Mouse (Mus musculus) lung, adult 18-20 months (tissue): ENCODE measurements at regions not wholly inside any gene's neighbourhood (a gene's known extent, or its start where the extent isn't known, plus 50 kb on each side); places are given as distances from the start of the nearest gene placed in this dataset.
A peak's percentile ranks its signal among the peaks of the same experiment; 100 is the strongest.

ENCODE experiments used
- DNase-seq, 2 experiments: peaks; one replicate each; pipeline ENCODE4 v3.0.0; 2022; ENCODE audit warnings: mixed read lengths in 2 of 2

DNA sequence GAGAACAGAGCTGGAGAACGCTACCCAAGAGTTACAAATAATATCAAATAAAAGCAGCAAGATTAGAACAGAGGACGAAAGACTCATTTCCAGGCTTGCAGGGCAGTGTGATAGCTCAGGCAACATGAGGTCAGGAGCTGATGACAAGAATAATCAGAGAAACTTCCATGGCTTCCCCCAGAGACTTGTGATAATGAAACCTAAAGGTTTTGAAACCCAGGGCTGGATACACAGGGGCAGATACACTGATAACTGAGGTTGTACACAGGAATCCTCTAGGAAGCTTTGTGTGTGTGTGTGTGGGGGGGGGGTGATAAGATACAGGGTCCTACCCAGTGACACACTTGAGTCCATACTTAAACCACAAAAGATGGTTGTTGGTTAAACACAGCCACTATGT lies 423.4 kb upstream of the Smim15 start:
- DNase-seq, result no peak

DNA sequence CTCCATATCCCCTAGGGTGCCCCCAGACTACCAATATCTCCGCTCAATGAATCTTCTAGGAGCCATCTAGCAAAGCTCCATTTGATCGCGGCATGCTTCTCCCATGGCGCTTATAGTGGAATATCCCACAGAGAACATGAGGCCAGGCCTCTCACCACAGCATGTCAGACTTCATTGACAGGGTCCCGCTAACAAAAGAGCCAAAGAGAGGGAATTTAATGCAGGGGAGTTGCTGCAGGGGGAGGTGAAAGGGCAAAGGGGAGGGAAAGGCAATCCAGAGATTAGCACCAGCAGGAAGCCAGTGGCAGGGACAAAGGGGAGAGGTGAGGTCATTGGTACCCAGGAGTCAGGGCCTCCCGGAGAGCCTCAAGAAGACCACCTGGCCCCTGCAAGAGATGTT lies 424.0 kb upstream of the Smim15 start:
- no peak for DNase-seq

DNA sequence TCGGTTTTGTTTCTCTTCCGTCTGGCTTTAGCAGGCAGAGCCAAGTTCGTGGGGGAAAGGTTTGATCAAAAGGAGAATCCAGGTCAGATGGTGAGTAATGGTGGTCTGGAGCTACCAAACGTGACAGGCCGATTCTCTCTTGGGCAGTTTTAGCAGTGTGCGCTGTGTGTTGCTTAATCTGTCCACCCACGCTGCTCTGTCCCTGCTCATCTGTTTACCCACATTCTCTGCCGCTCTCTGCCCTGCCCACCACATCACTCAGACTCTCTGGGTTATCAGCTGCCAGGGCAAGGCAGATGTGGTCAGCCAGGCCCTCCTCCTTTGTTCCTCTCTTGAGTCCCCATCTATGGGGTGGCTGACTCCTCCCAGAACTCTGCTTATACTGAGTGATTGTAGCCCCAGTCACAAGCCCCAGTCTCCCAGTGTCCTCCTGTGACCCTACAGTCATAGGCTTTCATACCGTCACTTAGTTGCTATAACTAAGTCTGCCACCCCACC lies 424.8 kb upstream of the Smim15 start:
- no peak for DNase-seq

GRCm38 (mm10) chr13:107618796-107619429 lies 425.3 kb upstream of the Smim15 start:
- no peak for DNase-seq

DNA sequence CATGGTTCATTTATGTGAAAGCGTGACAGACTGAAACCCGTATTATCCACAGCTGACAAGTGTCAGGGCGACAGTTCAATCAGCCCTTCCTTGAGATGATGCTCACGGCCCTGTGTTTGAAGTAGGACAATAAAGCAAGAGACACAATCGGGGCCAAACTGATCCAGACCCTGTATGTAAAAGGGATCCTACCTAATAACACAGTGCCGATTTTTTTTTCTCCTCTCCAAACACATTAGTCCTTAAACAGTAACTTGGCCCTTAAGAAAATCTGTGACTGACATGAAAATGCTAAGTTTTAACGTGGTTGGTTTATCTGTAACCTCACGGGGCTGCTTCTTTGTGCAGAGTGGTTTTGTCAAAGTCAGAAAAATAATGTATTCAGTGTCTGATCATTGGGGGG lies 425.9 kb upstream of the Smim15 start:
- no peak for DNase-seq

GRCm38 (mm10) chr13:107617582-107617981 lies 426.7 kb upstream of the Smim15 start:
- no peak for DNase-seq

GRCm38 (mm10) chr13:107616775-107617174 lies 427.5 kb upstream of the Smim15 start:
- DNase-seq, result peak; percentile 17 to 38

DNA sequence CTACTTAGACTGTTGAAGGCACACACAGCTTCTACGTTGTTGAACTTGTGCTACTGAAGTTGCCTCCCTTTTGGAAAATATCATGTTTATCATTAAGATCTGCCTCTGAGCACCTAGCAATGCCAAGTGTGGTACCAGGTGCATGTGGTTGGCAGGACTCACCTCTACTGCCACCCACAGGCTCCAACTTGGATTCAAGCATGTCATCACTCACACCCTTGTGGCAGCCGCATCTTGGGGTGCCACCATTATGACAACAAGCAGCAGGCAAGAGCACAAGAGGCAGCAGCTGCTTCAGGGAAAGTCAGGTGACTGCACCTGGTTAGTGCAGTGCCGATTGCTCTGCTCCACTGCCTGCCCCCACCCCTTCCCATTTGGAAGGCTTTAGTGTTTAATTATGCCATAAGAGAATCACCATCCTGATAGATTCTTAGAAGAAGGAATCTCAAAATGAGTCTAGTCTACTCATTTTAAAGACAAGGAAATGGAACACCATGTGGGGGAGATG lies 435.2 kb upstream of the Smim15 start:
- no peak for DNase-seq

- DNase-seq, result peak; percentile 34 to 50
These were observed 437.0 kb upstream of the Smim15 start for GRCm38 (mm10) chr13:107607294-107607693.

DNA sequence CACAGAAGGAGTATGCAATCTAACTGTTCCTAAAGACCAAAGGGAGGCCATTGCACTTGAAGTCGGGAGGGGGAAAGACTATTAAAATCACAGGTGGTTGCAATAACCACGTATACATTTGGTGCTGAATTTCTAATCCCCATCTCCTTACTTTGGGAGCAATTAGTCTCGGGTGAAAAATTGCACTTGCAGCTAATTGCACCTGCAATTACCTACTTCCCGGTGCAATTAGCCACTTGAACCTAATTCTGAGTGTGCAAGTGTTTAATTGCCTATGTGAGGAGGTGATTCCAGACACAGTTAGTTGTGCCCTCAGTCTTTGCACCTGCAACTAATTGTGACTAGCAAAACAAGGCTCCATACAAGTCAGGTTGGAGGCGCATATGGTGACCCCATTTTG lies 442.1 kb upstream of the Smim15 start:
- no peak for DNase-seq

- no peak for DNase-seq
These were observed 443.2 kb upstream of the Smim15 start for GRCm38 (mm10) chr13:107601132-107601439.

GRCm38 (mm10) chr13:107600331-107601131 lies 443.7 kb upstream of the Smim15 start:
- DNase-seq, result peak; percentile 30 to 35

- DNase-seq, result no peak
These were observed 445.1 kb upstream of the Smim15 start for GRCm38 (mm10) chr13:107599094-107599644.

- DNase-seq, result no peak
These were observed 445.9 kb upstream of the Smim15 start for GRCm38 (mm10) chr13:107598391-107598790.

- no peak for DNase-seq
These were observed 447.0 kb upstream of the Smim15 start for GRCm38 (mm10) chr13:107597217-107597616.

DNA sequence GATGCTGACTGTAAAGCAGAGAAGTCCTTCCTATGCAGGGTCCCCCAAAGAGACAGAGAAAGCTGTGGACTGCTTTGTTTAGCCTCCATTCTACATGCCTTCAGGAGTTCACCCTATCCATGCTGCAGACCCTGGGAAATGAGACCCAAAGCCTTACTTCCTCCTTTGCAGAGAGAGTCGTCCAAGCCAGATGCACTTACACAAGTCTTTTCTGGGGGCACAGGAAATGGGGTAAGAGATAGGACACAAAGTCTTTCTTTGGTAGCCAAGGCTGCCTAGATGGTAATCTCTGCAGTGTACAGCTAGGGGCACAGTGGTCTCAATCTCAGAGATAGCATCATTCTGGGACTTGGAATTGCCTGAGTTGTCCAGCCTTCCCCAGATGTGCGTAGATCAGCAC lies 448.1 kb upstream of the Smim15 start:
- no peak for DNase-seq

GRCm38 (mm10) chr13:107588399-107589002 lies 455.7 kb upstream of the Smim15 start:
- no peak for DNase-seq

DNA sequence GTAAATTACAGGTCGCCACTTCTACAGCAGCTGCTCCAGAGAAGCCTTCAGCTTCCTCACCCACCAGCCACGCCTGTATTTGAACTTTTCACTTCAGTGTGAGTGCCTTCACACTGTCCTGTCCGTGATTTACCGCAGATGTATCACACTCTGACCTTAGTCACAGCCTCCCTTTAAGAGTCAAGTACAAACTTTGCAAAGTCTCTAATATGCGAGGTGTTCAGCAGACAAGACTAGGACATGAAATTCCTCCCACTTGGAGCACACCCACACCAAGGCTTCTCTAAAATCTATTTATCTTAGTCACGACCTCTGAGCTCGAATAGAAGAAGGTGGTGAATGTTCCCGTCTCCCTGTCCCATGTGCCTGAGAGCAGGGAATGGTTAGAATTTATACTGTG lies 456.6 kb upstream of the Smim15 start:
- no peak for DNase-seq

DNA sequence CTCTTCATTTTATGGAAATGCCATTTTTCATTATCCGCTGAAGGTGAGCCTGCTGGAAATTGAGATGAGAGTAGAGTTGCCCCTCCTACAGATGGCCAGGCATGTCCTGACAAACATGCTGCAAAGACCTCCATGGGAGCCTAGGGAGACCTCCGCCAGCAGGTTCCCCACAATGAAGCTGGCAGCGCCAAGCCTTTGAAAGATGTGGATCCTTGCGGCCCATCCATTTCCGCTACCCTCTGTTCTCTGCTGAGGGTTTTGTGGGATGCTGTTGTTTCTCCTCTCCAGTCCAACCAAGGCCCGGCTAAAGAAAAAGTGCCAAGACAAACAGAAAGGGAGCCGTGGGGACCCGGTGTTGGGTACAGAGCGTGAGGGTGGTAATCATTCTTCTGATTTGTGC lies 458.3 kb upstream of the Smim15 start:
- no peak for DNase-seq

DNA sequence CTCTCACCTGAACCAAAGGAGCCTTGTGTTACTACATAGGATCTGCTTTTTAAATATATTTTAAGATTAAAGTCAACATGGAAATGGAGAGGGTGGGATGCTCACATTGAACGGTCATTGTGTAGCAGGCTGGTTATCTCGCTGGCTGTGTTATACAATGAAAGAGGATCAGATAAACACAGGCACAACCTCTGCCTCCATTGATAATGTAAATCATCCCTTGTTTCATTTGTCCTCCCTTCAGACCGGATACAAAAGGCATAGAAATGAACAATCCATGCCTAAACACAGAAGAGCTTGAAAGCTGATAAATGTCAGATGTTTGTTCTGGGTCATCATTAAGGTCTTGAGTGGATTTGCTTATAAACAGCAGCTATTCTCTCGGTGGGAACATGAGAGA lies 458.9 kb upstream of the Smim15 start:
- no peak for DNase-seq

DNA sequence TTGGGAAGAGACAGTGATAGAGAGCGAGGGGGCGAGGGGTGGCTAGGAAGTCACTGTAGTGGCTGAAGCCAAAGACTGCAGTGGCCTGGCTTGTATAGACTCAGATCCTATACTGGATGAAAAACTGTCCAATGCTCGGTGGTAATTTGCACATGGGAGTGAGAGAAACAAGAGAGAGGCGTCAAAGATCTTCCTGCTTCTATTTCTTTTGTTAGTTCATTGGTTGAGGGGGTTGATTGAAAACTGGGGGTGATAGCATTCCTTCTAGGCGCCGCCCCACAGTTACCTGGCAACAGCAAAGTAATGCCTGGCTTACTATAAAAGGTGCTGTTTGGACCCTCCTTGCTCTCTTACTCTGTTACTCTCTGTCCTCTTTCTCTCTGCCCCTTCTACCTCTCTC lies 465.3 kb upstream of the Smim15 start:
- DNase-seq, result no peak

- DNase-seq, result no peak
These were observed 466.4 kb upstream of the Smim15 start for GRCm38 (mm10) chr13:107577809-107578208.

DNA sequence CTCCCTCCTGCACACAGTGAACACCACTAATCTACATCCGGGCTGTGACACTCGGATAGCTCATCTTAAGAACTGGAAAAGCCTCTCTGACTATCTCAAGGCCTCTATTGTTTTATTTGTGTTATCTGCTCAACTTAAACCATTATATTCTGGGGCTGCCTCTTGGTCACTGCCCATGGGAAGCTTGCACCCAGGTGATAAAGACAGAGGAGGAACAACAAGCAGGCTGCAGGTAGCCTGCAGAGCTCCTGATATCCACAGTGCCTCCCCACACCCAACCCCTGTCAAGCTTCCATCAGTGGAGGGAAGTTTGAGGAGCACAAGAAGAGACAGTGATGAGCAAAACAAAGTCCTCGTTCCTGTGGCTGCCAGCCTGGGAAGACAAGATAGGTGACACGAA lies 467.0 kb upstream of the Smim15 start:
- no peak for DNase-seq

- no peak for DNase-seq
These were observed 467.5 kb upstream of the Smim15 start for GRCm38 (mm10) chr13:107576701-107577100.
